Mouse (Mus musculus) stomach, postnatal 0 days (tissue): ENCODE data around the gene Mrps2.

ENCODE experiments used
- CTCF ChIP-seq: IDR thresholded peaks from 2 replicates; pipeline ENCODE4 v1.5.1; 2016; ENCODE audit warnings: antibody characterized with exemption, low read depth, mild to moderate bottlenecking, moderate library complexity
- EP300 ChIP-seq: optimal IDR thresholded peaks from 2 replicates; pipeline ENCODE3; 2016; ENCODE audit warnings: antibody characterized with exemption

DNA sequence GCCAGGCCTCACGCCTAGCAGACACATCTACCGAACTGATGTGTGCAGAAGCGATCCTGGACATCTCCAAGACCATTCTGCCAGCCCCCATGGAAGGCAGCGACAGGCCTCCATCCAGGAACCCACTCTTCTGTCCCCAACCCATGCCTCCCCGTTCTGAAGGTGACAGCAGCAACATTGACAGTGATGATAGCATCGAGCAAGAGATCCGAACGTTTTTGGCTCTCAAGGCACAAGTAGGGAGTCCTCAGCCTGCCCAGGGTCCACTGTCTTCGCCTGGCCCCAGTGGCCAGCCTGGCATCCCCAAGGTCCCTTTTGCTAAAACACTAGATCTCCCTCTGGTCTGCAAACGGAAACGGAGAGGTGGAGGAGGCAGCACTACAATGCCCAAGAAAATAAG is 16.2 kb upstream of the Mrps2 start:
- TF ChIP-seq EP300 (no peak), CTCF (no peak)
